Mouse (Mus musculus) left cerebral cortex, postnatal 36 days (tissue): ENCODE results near the gene Cckar. TPM values are rescaled to one million over a fixed set of nuclear protein-coding genes. Genes with fewer than 3 reads are reported as not detected.

Source experiments
- DNase-seq, 2 experiments: peaks; one replicate each; pipeline ENCODE4 v3.0.0; 2021 to 2022; ENCODE audit warnings: low spot score in 2 of 2, mixed read lengths in 1 of 2
- intact Hi-C: fragments of 180-260 bp; cut with DNase I; formaldehyde crosslinking; loops from one replicate; pipeline ENCODE4 v1.15.1; 2025
- total RNA-seq, 2 experiments: library from RNA; stranded (reverse); gene quantifications; 2 replicates each; pipeline ENCODE4 v1.2.3; 2021

Gene Cckar
- total RNA-seq = not detected

DNA sequence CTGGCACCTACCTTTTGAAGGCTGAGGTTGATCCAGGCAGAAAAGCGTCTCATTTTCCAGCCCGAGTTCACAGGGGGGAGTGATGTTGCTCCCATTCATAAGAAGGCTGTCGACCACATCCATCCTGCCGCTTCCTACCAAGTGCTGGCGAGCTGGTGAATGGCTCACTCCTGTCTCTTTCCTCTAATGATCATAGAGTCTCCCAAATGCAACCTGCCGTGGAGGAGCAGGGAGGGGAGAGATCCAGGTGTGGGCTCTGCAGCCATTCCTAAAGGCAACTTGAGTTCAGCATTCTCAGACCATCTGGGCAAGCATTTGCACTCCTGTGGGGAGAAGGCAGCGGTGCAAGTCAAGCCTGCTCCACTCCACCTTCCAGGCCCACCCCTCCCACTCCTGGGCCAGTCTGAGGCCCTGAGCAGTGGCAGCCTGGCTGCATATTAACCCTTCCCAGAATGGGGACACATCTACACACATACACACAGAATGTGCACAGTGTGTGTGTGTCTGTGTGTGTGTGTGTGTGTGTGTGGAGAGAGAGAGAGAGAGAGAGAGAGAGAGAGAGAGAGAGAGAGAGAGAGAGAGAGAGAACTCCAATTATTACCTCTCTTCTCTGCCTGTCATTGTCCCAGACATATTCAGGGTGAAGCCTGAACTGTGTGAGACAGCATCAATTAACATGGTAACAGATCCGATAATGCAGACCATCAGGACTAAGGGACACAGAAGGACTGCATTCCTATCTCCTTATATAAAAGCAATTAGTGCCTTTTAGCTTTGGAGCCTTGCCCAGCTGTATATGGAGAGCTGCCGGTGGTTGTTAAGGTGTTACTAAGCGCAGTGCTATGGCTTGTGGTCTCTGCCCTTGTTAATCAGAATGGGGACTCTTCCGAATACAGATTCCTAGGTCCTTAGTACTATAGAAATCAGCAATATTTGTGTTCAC is at the start of gene Cckar:
TSS of gene Cckar (minus strand) at position 471 of the 943 bp plus-strand sequence.
- intact Hi-C loops = no loop called here
- DNase-seq = no peak

GRCm38 (mm10) chr5:53744061-53744460 is 36.6 kb upstream of the Cckar start:
- no peak for DNase-seq
- intact Hi-C loops = no loop called here

DNA sequence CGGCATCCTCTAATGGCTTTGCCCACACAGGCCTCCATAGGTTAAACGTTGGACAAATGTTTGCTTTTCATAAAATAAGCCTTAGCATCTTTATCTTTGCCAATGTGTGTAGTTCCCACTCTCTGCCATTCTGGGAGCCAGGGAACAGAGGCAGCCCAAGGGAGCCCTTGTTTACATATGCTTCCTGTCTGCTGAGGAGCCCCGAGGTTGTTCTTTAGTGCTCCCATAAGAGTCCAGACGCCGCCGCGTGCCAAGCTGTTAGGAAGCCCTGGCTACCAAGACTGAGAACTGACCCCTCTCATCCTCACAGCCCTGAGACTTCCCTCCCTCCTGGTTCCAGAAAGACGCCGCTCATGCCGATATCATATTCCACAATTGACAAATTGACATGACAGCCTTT is 25.4 kb upstream of the Cckar start:
- intact Hi-C loops = no loop called here
- no peak for DNase-seq

DNA sequence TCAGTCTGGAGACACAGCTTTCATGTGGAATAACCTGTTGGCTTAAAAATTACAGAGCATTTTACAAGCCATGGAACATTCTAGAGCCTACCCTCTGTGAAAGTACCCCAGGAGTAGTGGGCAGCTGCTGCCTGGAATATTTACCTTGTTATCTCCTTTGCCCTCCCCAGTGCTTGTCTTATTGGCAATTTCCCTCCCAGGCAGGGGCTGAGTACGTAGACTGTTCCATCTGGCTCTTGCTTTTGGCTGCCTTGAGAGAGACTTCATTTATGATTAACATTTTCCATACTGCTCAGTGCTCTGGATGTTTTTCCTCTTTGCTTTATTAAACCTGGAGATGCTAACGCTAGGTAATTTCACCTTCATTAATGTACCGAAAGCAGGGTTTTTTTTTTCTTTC is 20.1 kb upstream of the Cckar start:
- DNase-seq = no peak
- intact Hi-C loops = no loop called here

DNA sequence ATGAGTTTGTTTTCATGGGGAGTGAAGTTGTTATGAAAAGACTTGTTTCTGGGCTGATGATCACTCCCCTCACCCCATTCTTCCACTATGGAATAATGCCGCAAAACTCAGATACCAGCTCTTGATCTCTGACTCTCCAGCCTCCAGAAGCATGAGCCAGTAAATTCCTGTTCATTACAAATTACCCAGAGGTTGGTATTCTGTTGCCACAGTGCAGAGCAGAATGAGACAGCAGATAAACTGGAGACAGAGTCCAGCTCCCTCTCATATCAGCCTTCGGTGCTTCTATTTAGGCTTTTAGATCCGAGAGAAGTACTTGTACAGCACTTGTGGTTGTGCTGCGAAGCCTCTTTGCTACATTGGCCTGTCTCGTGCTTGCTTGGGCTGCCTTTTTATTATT is 18.5 kb upstream of the Cckar start:
- DNase-seq = no peak
- intact Hi-C loops = no loop called here

- intact Hi-C loops = no loop called here
- DNase-seq = no peak
Measured at GRCm38 (mm10) chr5:53716462-53716861, 9.0 kb upstream of the Cckar start.

GRCm38 (mm10) chr5:53711277-53711676 is 3.8 kb upstream of the Cckar start:
- DNase-seq = no peak
- intact Hi-C loops = no loop called here

DNA sequence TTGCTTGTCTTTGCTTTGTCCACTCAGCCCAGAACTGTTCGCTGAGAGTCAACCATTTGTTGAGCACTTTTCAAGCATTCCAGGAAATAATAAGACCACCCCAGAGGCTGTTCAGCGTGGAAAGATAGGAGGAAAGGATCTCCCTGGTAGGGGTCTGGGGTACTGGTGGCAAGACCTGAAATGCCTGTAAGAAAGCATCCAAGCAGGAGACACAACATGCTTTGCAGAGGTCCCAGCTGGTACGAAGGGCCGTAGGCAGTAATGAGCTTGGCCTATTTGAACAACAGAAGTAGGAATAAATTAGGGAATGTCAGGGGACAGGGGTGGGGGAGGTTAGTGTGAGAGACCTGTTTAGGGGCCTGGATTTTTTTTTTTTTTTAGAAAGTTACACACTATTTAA is 686 bp upstream of the Cckar start:
- intact Hi-C loops = no loop called here
- DNase-seq = no peak

- peak in 1 of 2 experiments; percentile 7 for DNase-seq
- intact Hi-C loops = no loop called here
Measured at GRCm38 (mm10) chr5:53702686-53703085, 4.8 kb downstream of the Cckar start.

DNA sequence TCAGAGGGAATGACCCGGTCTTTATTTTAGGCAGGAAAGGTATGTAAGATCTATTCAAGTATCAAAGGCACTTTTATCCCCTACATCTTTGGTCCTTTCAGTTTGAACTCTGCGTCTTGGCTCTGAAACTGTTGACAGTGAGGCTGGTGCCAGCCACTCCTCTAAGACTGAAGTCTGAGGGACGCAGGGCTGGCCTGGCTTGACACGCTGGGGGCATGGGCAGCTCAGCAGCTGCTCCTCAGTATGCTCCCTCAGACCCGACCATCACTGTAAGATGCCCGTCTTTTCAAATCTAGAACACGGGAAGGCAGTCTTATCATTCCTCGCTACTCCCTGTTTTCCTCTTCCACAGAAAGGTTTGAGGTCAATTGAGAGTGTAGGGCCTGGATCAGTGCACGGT is 9.7 kb downstream of the Cckar start:
- DNase-seq = no peak
- intact Hi-C loops = no loop called here

GRCm38 (mm10) chr5:53696701-53697100 is 10.8 kb downstream of the Cckar start:
- no peak for DNase-seq
- intact Hi-C loops = no loop called here

- DNase-seq = no peak
- intact Hi-C loops = no loop called here
Measured at GRCm38 (mm10) chr5:53692662-53693061, 14.8 kb downstream of the Cckar start.

DNA sequence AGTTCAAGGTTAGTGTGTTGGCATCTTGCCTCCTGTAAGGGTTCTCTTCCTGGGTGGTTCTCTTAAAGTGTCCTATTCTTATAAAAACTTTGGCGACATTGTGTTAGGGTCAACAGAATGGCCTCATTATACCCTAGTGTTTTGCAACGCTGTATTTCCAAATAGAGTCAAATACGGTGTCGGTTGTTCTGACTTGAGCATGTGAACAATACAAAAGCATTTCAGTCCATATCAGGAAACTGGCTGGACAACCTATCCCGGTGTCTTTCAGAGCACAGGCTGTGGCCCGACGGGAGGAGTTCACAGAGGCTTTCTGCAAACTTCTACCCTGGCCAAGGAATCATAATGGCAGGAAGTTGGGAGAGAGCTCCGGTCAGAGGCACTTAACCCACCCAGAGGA is 15.4 kb downstream of the Cckar start:
- no peak for DNase-seq
- intact Hi-C loops = no loop called here

DNA sequence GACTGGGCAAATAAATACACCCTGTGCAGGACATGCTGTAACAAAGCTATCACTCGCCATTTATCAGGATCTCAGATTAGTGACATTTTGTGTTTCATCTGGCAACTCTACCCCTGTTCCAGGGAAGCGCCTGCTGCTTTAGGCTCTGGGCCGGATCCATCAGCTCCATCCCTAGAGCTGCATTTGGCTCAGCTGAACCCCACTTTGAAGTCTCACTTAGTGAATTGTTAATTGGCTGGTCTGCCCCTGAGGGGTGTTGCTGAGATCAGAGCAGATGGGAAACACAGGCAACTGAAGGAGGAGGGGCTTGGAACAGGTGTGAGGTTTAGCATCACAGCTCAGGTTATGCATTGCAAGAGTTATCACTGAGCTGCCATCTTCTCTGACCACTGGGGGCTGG is 15.9 kb downstream of the Cckar start:
- DNase-seq = no peak
- intact Hi-C loops = no loop called here

DNA sequence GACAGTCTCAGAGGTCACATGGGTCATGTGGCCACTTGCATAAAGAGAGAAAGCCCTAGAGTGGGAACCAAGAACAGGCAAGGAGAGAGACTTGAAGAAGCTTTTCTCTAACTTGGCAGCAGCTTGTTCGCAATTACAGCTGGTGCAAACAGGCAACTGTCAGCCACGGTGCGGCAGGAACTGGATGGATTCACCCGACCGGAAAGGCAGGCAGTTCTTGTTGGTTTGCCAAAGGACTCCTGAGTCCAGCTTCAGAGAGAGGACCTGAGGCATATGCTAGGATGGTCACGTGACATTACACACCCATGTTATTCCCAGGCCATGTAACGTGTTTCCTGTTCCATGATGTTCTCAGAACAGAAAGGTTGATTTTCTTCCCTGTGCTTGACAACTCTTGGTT is 19.2 kb downstream of the Cckar start:
- no peak for DNase-seq
- intact Hi-C loops = no loop called here

DNA sequence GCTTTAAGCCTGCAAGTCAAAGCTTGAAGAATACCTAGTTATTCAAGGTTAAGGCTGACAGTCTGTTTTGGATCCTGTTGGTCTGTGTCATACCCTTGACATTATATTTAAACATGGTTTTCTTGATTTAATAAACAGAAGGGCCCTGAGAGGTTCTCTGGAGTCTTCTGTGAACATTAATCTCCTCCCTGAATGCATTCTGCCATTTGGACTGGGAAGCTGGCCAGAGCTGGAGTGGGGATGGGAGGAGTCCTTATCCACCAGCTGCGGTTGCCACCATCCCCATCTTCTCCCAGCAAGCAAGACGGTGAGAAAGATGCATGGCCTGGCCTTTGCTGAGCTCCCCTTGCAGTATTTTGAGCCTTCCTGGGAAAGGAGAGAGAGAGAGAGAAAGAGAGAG is 21.1 kb downstream of the Cckar start:
- intact Hi-C loops = no loop called here
- DNase-seq = no peak

GRCm38 (mm10) chr5:53685623-53686022 is 21.9 kb downstream of the Cckar start:
- DNase-seq = no peak

GRCm38 (mm10) chr5:53684417-53684816 is 23.1 kb downstream of the Cckar start:
- DNase-seq = no peak
- intact Hi-C loops = no loop called here

More at GRCm38 (mm10) chr5:53685623-53686022, 21.9 kb downstream of the Cckar start:
- intact Hi-C loops = no loop called here

- intact Hi-C loops = no loop called here
Measured at GRCm38 (mm10) chr5:53683916-53684315, 23.6 kb downstream of the Cckar start.

DNA sequence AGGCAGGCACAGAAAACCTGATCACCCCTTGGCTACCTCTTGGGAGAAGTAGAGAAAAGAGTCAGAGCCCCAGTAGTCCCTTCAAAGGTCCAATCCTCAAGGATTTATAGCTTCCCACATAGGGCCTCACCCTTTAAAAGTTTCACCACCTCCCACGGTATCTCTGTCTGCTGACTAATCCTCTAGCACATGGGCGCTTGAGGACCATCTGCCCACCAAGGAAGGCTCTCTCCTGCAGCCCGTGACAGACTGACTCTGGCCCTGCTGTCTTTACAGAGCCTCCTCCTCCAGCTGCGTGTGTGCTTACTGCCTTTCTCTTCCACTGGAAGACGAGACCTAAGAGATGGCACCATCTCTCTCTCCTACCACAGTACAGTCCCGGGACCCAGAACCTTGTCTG is 27.9 kb downstream of the Cckar start:
- DNase-seq = peak; percentile 26 to 46
- intact Hi-C loops = loop anchor here (10.0 kb wide), 1 partner anchor 325 kb away; no protein-coding TSS in a partner anchor

More at GRCm38 (mm10) chr5:53683916-53684315, 23.6 kb downstream of the Cckar start:
- no peak for DNase-seq

GRCm38 (mm10) chr5:53678036-53678767 is 29.3 kb downstream of the Cckar start:
- intact Hi-C loops = loop anchor here (10.0 kb wide), 1 partner anchor 323 kb away; no protein-coding TSS in a partner anchor
- DNase-seq = no peak
